Mouse (Mus musculus): ENCODE results near the gene Rdh12.

The Rdh12 gene

GRCm38 (mm10) chr12:79253294-79254053 is 44.8 kb downstream of the Rdh12 start:
- DNase-seq: no peak

- DNase-seq: no peak
These were observed 46.3 kb downstream of the Rdh12 start for GRCm38 (mm10) chr12:79254975-79255374.

GRCm38 (mm10) chr12:79260154-79260553 is 51.4 kb downstream of the Rdh12 start:
- no peak for DNase-seq

GRCm38 (mm10) chr12:79261035-79261434 is 52.3 kb downstream of the Rdh12 start:
- peak; percentile 13 for DNase-seq
